Mouse (Mus musculus): ENCODE measurements at regions not wholly inside any gene's neighbourhood (a gene's known extent, or its start where the extent isn't known, plus 50 kb on each side); places are given as distances from the start of the nearest gene placed in this dataset.

DNA sequence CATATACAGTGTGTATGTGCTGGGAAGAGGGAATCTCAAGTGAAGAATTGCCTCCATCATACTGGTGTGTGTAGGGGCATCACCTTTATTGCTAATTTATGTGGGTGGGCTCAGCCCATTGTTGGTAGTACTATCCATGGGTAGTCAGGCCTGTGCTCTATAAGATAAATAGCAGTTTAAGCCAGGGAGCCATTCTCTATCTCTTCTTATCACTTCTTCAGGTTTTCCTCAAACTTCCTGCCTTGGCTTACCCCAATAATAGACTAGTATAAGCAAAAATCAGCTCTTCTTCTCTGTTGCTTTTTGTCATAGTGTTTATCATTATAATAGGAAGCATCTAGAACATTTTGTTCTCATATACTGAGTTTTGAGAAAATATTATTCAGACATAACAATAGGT, 838.3 kb upstream of the Nr2f1 start:
- TF ChIP-seq TAL1 (conservative IDR thresholded peaks at IDR 0.05; ENCODE audit: low read depth, low read length) (no peak), CTCF (IDR thresholded peaks at IDR 0.05; ENCODE audit: low read depth, low read length) (no peak), GATA2 (IDR thresholded peaks at IDR 0.05; ENCODE audit: borderline replicate concordance, low read depth, low read length) (no peak)
